Mouse (Mus musculus) embryonic facial prominence, embryonic 11.5 days (tissue): Measurements from ENCODE around the gene B3galt1. TPM values are rescaled to one million over a fixed set of nuclear protein-coding genes. Genes with fewer than 3 reads are reported as not detected.

Experiments
- ATAC-seq: fragments of 200-750 bp; cut with Nextera tagmentation; replicated peaks from 2 replicates; pipeline ENCODE4 v1.8.0; 2017; ENCODE audit warnings: low read depth; ENCODE audit not compliant: insufficient number of reproducible peaks, low FRiP score, low TSS enrichment
- DNase-seq: peaks from one replicate; pipeline ENCODE4 v3.0.0-alpha.2; 2015; ENCODE audit warnings: low spot score
- H3K27ac ChIP-seq: fragments of 300-500 bp; sonication (generic); replicated peaks from 2 replicates; pipeline ENCODE4 v1.5.1; 2014; ENCODE audit warnings: mild to moderate bottlenecking, low read depth, low read length, control low read depth
- H3K27me3 ChIP-seq: fragments of 300-500 bp; sonication (generic); 2 replicates; pipeline ENCODE4 v1.6.1; 2014; ENCODE audit warnings: mild to moderate bottlenecking, low read length, moderate library complexity, mixed read lengths; ENCODE audit not compliant: control insufficient read depth, insufficient read depth
- H3K36me3 ChIP-seq: fragments of 300-500 bp; sonication (generic); replicated peaks from 2 replicates; pipeline ENCODE4 v1.6.1; 2014; ENCODE audit warnings: low read depth, mild to moderate bottlenecking, low read length, moderate library complexity, mixed read lengths; ENCODE audit not compliant: control insufficient read depth, insufficient read depth
- H3K4me1 ChIP-seq: fragments of 300-500 bp; sonication (generic); 2 replicates; pipeline ENCODE4 v1.6.1; 2014; ENCODE audit warnings: low read length, mixed read lengths; ENCODE audit not compliant: control insufficient read depth, insufficient read depth
- H3K4me2 ChIP-seq: fragments of 300-500 bp; sonication (generic); 2 replicates; pipeline ENCODE4 v1.6.1; 2014; ENCODE audit warnings: low read depth, mild to moderate bottlenecking, control low read depth, low read length, moderate library complexity
- H3K4me3 ChIP-seq: fragments of 300-500 bp; sonication (generic); 2 replicates; pipeline ENCODE4 v1.5.1; 2014; ENCODE audit warnings: low read depth, low read length, control low read depth
- H3K9ac ChIP-seq: fragments of 300-500 bp; sonication (generic); replicated peaks from 2 replicates; pipeline ENCODE4 v1.6.1; 2014; ENCODE audit warnings: mild to moderate bottlenecking, control low read depth, low read length
- H3K9me3 ChIP-seq: fragments of 300-500 bp; sonication (generic); replicated peaks from 2 replicates; pipeline ENCODE4 v1.6.1; 2016; ENCODE audit warnings: mild to moderate bottlenecking, low read length, inconsistent platforms, mixed read lengths; ENCODE audit not compliant: control insufficient read depth
- WGBS: fragments of 180-500 bp; shearing (Covaris S2); extraction: QIAGEN DNeasy Blood & Tissue Kit; methylation state at CpG from one replicate; pipeline ENCODE4 v1.1.7; 2014; 5-methylcytosine and 5-hydroxymethylcytosine counted together
- polyA plus RNA-seq: library from polyadenylated mRNA; unstranded; fragments of >200 nt; fragmentation: Nextera tagmentation; extraction: Ambion mirVana; gene quantifications from 2 replicates; pipeline ENCODE4 v1.2.1, GENCODE M21; 2014

B3galt1 gene
- polyA plus RNA-seq, 1 experiment from 2014 or later: 9.3 TPM

GRCm38 (mm10) chr2:67881713-67882281, 316.1 kb downstream of the B3galt1 start:
- no peak for DNase-seq
- H3K27me3 ChIP-seq: no peaks in the 10 kb centered on the region
- no peaks in the 10 kb centered on the region for H3K9me3 ChIP-seq
- H3K4me3 ChIP-seq: no peak overlapping the region
- no peak overlapping the region for H3K9ac ChIP-seq
- H3K4me1 ChIP-seq: no peaks in the 10 kb centered on the region
- ATAC-seq: no peak
- WGBS: 67% methylated on average over 1 of the region's 1 CpGs
- H3K4me2 ChIP-seq: no peak overlapping the region
- H3K36me3 ChIP-seq: no peaks in the 10 kb centered on the region
- H3K27ac ChIP-seq: no peak overlapping the region

- Histone ChIP-seq H3K4me3 (no peak overlapping the region), H3K4me1 (no peaks in the 10 kb centered on the region), H3K27ac (no peak overlapping the region), H3K9ac (no peak overlapping the region), H3K4me2 (no peak overlapping the region), H3K36me3 (no peaks in the 10 kb centered on the region), H3K9me3 (no peaks in the 10 kb centered on the region), H3K27me3 (no peaks in the 10 kb centered on the region)
- 38% methylated on average over 2 of the region's 2 CpGs for WGBS
- DNase-seq: no peak
- no peak for ATAC-seq
Measured at GRCm38 (mm10) chr2:67897956-67898689, 332.5 kb downstream of the B3galt1 start.

- Histone ChIP-seq H3K4me2 (no peak overlapping the region), H3K9ac (no peak overlapping the region), H3K27ac (no peak overlapping the region), H3K4me1 (no peaks in the 10 kb centered on the region), H3K36me3 (no peaks in the 10 kb centered on the region), H3K4me3 (no peak overlapping the region), H3K27me3 (no peaks in the 10 kb centered on the region), H3K9me3 (no peaks in the 10 kb centered on the region)
- 81% methylated on average over 6 of the region's 6 CpGs for WGBS
- DNase-seq (no peak), ATAC-seq (no peak)
Measured at GRCm38 (mm10) chr2:67901574-67901973, 335.9 kb downstream of the B3galt1 start.

GRCm38 (mm10) chr2:67902651-67903292, 337.1 kb downstream of the B3galt1 start:
- Histone ChIP-seq H3K36me3 (no peaks in the 10 kb centered on the region), H3K9ac (no peak overlapping the region), H3K27me3 (no peaks in the 10 kb centered on the region), H3K9me3 (no peaks in the 10 kb centered on the region), H3K4me1 (no peaks in the 10 kb centered on the region), H3K27ac (no peak overlapping the region), H3K4me3 (no peak overlapping the region), H3K4me2 (no peak overlapping the region)
- no peak for DNase-seq
- no peak for ATAC-seq
- WGBS: 83% methylated on average over 8 of the region's 8 CpGs

GRCm38 (mm10) chr2:67903769-67904168, 338.1 kb downstream of the B3galt1 start:
- H3K4me3 ChIP-seq: no peak overlapping the region
- DNase-seq: no peak
- WGBS: 55% methylated on average over 1 of the region's 1 CpGs
- H3K4me2 ChIP-seq: no peak overlapping the region
- H3K9me3 ChIP-seq: no peaks in the 10 kb centered on the region
- H3K27me3 ChIP-seq: no peaks in the 10 kb centered on the region
- no peaks in the 10 kb centered on the region for H3K36me3 ChIP-seq
- no peak overlapping the region for H3K27ac ChIP-seq
- no peak overlapping the region for H3K9ac ChIP-seq
- no peaks in the 10 kb centered on the region for H3K4me1 ChIP-seq
- no peak for ATAC-seq

- 86% methylated on average over 3 of the region's 3 CpGs for WGBS
- H3K36me3 ChIP-seq: no peaks in the 10 kb centered on the region
- DNase-seq (no peak), ATAC-seq (no peak)
- H3K27me3 ChIP-seq: no peaks in the 10 kb centered on the region
- no peak overlapping the region for H3K27ac ChIP-seq
- no peaks in the 10 kb centered on the region for H3K9me3 ChIP-seq
- H3K4me3 ChIP-seq: no peak overlapping the region
- H3K4me2 ChIP-seq: no peak overlapping the region
- no peak overlapping the region for H3K9ac ChIP-seq
- H3K4me1 ChIP-seq: no peaks in the 10 kb centered on the region
Measured at GRCm38 (mm10) chr2:67931994-67932393, 366.3 kb downstream of the B3galt1 start.

GRCm38 (mm10) chr2:67948408-67948807, 382.7 kb downstream of the B3galt1 start:
- Histone ChIP-seq H3K27me3 (no peaks in the 10 kb centered on the region), H3K4me3 (no peak overlapping the region), H3K4me2 (no peak overlapping the region), H3K9me3 (no peaks in the 10 kb centered on the region), H3K4me1 (no peaks in the 10 kb centered on the region), H3K36me3 (no peaks in the 10 kb centered on the region), H3K9ac (no peak overlapping the region), H3K27ac (no peak overlapping the region)
- WGBS: 83% methylated on average over 3 of the region's 3 CpGs
- ATAC-seq (no peak), DNase-seq (no peak)

GRCm38 (mm10) chr2:67956182-67956581, 390.5 kb downstream of the B3galt1 start:
- Histone ChIP-seq H3K4me3 (no peak overlapping the region), H3K4me2 (no peak overlapping the region), H3K4me1 (no peaks in the 10 kb centered on the region), H3K36me3 (no peaks in the 10 kb centered on the region), H3K9me3 (no peaks in the 10 kb centered on the region), H3K27ac (no peak overlapping the region), H3K9ac (no peak overlapping the region), H3K27me3 (no peaks in the 10 kb centered on the region)
- DNase-seq: no peak
- ATAC-seq: no peak
- 74% methylated on average over 4 of the region's 4 CpGs for WGBS
